Mouse (Mus musculus): ENCODE data around the gene Ptbp2.

DNA sequence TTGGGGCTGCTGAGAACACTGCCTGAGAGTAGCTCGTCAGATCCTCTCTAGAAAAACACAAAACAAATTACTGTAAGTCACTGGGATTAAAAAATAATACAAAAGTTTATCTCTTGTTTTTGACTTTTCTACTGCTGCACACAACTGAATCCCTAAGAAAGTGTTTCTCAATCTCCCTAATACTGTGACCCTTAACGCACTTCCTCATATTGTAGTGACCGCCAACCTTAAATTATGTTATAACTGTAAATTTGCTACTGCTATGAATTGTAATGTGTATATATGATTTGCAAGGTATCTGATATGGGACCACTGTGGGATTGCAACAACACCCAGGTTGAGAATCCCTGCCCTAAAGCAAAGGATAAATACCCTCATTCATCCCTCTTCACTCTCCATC is 22.5 kb downstream of the Ptbp2 start:
- no peak for TF ChIP-seq POLR2A (IDR thresholded peaks at IDR 0.05; ENCODE audit: extremely low read depth, insufficient read depth, low read length)
- TF ChIP-seq CTCF (IDR thresholded peaks at IDR 0.05; ENCODE audit: extremely low read depth, insufficient read depth, low read length) = no peak
